Mouse (Mus musculus) midbrain, embryonic 12.5 days (tissue): Measurements from ENCODE around the gene Rbfox1. TPM values are rescaled to one million over a fixed set of nuclear protein-coding genes. Genes with fewer than 3 reads are reported as not detected.

Source experiments
- ATAC-seq: fragments of 200-750 bp; cut with Nextera tagmentation; 2 replicates; pipeline ENCODE4 v1.8.0; 2017; ENCODE audit warnings: low read depth, moderate TSS enrichment, moderate library complexity; ENCODE audit not compliant: low FRiP score
- H3K27ac ChIP-seq: fragments of 300-500 bp; sonication (generic); replicated peaks from 2 replicates; pipeline ENCODE4 v1.5.1; 2016; ENCODE audit warnings: mild to moderate bottlenecking
- H3K27me3 ChIP-seq: fragments of 300-500 bp; sonication (generic); 2 replicates; pipeline ENCODE4 v1.6.1; 2016; ENCODE audit warnings: mild to moderate bottlenecking
- H3K36me3 ChIP-seq: fragments of 300-500 bp; sonication (generic); 2 replicates; pipeline ENCODE4 v1.6.1; 2016
- H3K4me1 ChIP-seq: fragments of 300-500 bp; sonication (generic); 2 replicates; pipeline ENCODE4 v1.6.1; 2016
- H3K4me2 ChIP-seq: fragments of 300-500 bp; sonication (generic); replicated peaks from 2 replicates; pipeline ENCODE4 v1.6.1; 2016; ENCODE audit warnings: mild to moderate bottlenecking, moderate library complexity
- H3K4me3 ChIP-seq: fragments of 300-500 bp; sonication (generic); 2 replicates; pipeline ENCODE4 v1.5.1; 2016; ENCODE audit warnings: mild to moderate bottlenecking
- H3K9ac ChIP-seq: fragments of 300-500 bp; sonication (generic); replicated peaks from 2 replicates; pipeline ENCODE4 v1.6.1; 2016; ENCODE audit warnings: mild to moderate bottlenecking, moderate library complexity
- H3K9me3 ChIP-seq: fragments of 300-500 bp; sonication (generic); 2 replicates; pipeline ENCODE4 v1.6.1; 2016; ENCODE audit warnings: mild to moderate bottlenecking
- WGBS: fragments of 180-500 bp; shearing (Covaris S2); methylation state at CpG from one replicate; pipeline ENCODE4 v1.1.7; 2016; 5-methylcytosine and 5-hydroxymethylcytosine counted together
- polyA plus RNA-seq: library from polyadenylated mRNA; unstranded; fragments of >200 nt; fragmentation: Nextera tagmentation; extraction: Ambion mirVana; gene quantifications from 2 replicates; pipeline ENCODE4 v1.2.1, GENCODE M21; 2016

Gene Rbfox1
- polyA plus RNA-seq, 1 experiment from 2014 or later, result 32.9 TPM

DNA sequence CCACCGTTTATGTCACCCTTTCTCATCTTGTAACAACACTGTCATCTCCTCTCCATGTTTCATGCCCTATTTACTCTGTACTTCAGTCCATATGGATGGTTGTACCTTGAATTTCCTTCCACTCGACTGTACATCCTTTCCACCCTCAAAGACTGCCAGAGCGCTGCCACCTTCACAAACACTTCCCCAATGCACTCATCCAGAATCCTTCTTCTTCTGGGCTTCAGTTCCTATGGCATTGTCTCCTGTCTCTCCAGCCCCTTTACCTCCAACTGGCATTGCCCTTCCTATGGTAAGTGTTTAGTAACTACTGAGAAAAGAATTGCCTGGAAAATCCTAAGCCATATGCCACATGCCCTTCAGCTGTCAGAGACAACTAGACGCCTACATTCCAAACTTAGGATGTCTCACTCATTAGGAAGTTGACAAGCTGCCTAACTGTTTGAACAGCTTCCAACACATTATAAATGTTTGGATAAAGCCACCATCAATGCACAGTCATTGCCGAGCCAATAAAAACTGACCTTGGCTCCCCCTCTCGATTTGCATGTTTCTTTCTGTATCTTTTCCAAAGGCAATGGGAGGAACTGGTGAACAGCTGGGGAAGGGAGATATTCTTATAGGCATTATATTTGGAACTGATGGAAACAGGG, 505.2 kb downstream of the Rbfox1 start:
- H3K4me2 ChIP-seq, result no peak overlapping the region
- ATAC-seq, result no peak
- H3K36me3 ChIP-seq, result no peaks in the 10 kb centered on the region
- no peak overlapping the region for H3K27ac ChIP-seq
- no peaks in the 10 kb centered on the region for H3K9me3 ChIP-seq
- no peaks in the 10 kb centered on the region for H3K27me3 ChIP-seq
- H3K9ac ChIP-seq, result no peak overlapping the region
- H3K4me1 ChIP-seq, result no peaks in the 10 kb centered on the region
- H3K4me3 ChIP-seq, result no peak overlapping the region
- 89% methylated on average over 6 of the region's 6 CpGs for WGBS

DNA sequence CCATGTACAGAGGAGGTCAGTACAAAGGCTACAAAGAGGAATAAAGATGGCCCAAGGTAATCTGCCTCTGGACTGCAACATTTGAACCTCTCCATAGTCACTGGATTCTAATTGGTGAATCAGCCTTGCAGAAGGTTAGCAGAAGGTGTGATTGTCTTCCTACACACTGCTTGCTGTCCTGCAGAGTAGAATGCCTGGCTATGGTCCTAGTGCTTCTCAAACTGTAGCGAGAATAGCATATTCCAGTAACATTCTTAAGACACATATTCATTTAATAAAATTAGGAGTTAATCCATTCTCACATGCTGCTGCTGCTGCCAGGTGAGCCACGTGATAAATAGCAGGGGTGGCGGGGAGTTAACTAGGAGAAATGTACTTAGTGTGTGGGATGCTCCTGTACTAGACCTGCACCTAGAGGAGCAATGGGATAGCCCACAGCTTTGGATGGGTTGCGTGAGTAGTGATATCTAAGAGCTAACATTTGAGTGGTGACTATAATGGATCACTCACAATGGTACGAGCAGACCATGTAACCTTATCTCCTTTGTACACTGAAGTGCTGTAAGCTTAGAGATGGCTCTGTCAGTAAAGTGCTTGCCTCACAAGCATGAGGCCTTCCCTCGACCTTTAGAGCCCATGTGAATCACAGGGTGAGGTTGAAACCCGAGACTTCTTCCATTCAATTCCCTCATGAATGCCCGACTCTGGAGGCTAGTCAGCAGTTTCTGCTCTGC, 511.7 kb downstream of the Rbfox1 start:
- no peak overlapping the region for H3K27ac ChIP-seq
- WGBS, result 67% methylated on average over 8 of the region's 8 CpGs
- ATAC-seq, result no peak

DNA sequence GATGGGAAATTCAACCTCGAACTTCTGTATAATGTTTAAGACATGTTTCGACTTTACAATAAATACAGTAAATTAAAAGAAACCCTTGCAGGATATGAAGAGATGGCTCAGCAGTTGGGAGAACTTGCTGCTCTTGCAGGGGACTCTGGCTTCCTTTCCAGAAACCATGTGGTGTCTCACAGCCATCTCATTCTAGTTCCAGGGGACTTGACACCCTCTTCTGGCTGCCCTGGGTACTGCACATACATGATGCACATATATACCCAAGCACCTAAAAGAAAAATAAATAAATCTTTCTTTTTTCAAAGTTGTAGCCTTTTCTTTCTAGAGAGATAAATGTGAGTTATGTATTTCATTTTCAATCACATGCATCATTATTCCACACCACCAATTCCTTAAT, 512.5 kb downstream of the Rbfox1 start:
- 95% methylated on average over 2 of the region's 2 CpGs for WGBS

More for the DNA sequence above, 511.7 kb downstream of the Rbfox1 start:
- H3K9me3 ChIP-seq, result no peaks in the 10 kb centered on the region
- H3K4me1 ChIP-seq, result no peaks in the 10 kb centered on the region
- no peak overlapping the region for H3K4me2 ChIP-seq
- no peak overlapping the region for H3K9ac ChIP-seq
- no peaks in the 10 kb centered on the region for H3K36me3 ChIP-seq
- no peaks in the 10 kb centered on the region for H3K27me3 ChIP-seq
- H3K4me3 ChIP-seq, result no peak overlapping the region

DNA sequence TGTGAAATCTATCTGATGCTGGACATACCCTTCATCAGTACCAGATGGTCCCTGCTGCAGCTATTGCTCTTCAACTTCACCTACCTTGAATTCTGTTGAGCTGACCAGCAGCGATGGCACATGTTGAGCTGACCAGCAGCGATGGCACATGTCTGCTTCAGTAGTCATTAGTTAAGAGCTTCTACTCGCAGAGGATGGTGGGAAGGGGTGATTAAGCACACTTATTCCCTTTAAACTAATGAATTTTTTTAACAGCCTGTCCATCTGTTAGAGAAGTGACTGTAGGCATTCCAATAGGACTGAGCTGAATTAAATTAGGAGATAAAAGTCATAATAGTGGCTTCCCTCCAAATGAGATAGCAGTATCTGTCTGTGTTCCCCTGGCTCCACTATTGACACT, 517.7 kb downstream of the Rbfox1 start:
- Histone ChIP-seq H3K4me2 (no peak overlapping the region), H3K9me3 (no peaks in the 10 kb centered on the region), H3K27ac (no peak overlapping the region), H3K27me3 (no peaks in the 10 kb centered on the region), H3K36me3 (no peaks in the 10 kb centered on the region), H3K9ac (no peak overlapping the region), H3K4me1 (no peaks in the 10 kb centered on the region), H3K4me3 (no peak overlapping the region)
- WGBS, result 87% methylated on average over 3 of the region's 3 CpGs
- no peak for ATAC-seq

More for the DNA sequence above, 512.5 kb downstream of the Rbfox1 start:
- Histone ChIP-seq H3K4me2 (no peak overlapping the region), H3K27ac (no peak overlapping the region), H3K4me3 (no peak overlapping the region), H3K4me1 (no peaks in the 10 kb centered on the region), H3K9ac (no peak overlapping the region), H3K36me3 (no peaks in the 10 kb centered on the region), H3K27me3 (no peaks in the 10 kb centered on the region), H3K9me3 (no peaks in the 10 kb centered on the region)
- no peak for ATAC-seq

DNA sequence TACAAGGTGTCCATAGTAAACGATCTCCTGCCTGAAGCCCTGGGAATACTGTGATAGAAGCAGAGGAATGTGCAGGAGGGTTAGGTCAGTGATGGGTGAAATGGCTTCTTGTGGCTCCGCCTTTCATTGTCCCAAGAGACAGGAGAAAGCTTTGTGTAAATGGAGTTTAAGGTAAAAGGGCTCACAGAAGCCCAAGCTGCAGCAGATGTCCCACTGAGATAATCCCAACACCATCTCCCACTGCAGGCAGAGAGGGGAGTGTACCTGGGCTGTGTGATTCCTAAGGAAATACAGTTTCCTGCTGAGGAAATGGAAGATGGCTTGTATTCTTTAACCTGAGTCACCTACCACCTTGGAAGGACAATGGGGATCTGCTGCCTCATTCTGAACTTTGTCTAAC, 529.7 kb downstream of the Rbfox1 start:
- Histone ChIP-seq H3K27ac (no peak overlapping the region), H3K9ac (no peak overlapping the region), H3K36me3 (no peaks in the 10 kb centered on the region), H3K4me3 (no peak overlapping the region), H3K4me2 (no peak overlapping the region), H3K9me3 (no peaks in the 10 kb centered on the region), H3K4me1 (no peaks in the 10 kb centered on the region), H3K27me3 (no peaks in the 10 kb centered on the region)
- no peak for ATAC-seq
- 28% methylated on average over 2 of the region's 2 CpGs for WGBS

DNA sequence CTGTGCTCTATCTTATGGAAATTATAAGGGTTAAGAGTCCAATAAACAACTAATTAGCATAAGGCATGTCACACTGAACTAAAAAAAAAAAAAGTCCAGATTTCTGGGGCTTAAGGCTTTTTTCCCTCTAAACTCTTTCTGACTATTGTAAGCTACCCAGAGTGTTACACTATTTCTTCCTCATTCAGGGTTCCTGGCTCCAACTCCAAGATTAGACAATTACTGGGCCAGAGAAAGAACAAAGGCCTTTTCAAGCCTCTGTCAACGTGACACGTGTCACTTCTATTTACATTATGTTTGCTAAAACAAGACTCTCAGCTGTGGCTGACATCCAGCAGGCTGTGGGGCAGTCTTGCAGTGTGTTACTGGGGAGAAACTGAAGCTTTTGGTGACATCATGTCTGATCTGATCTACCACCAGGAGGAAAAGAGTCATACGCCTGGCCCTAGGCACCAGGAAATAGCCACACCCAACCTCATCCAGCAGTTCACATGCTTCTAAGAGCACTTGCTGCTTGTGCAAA, 536.5 kb downstream of the Rbfox1 start:
- Histone ChIP-seq H3K4me2 (no peak overlapping the region), H3K36me3 (no peaks in the 10 kb centered on the region), H3K4me1 (no peaks in the 10 kb centered on the region), H3K27ac (no peak overlapping the region), H3K9me3 (no peaks in the 10 kb centered on the region), H3K27me3 (no peaks in the 10 kb centered on the region), H3K4me3 (no peak overlapping the region), H3K9ac (no peak overlapping the region)
- 64% methylated on average over 3 of the region's 3 CpGs for WGBS
- ATAC-seq, result no peak

DNA sequence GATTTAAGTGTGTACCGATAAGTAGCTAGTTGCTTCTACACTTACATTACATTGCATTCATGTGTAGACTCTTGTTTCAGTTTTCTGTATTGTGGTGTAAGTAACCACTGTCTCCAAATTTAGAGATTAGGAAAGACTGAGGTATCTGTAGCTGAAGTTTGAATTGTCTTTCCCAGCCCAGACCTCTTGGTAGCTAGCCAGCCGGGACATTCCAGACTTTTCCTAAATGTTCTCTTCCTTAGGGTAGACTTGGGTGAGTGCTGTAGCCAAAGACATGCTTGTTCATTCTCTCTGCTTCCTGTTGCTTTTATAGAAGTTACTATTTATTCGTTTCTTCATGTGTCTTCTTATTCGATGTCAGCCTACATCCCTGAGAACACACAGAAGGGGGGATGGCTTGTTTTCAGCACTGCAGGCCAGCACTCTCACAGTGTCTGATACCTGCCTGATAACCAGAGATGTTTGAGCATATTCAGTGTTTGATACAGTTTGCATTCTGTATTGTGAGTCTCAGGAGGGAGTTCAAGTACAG, 538.8 kb downstream of the Rbfox1 start:
- ATAC-seq, result no peak
- Histone ChIP-seq H3K27ac (no peak overlapping the region), H3K4me1 (0 out of 2 replicates have a peak, but pooled peaks cover 3% of the 10 kb centered on the region), H3K27me3 (no peaks in the 10 kb centered on the region), H3K9ac (no peak overlapping the region), H3K36me3 (no peaks in the 10 kb centered on the region), H3K4me2 (no peak overlapping the region), H3K4me3 (no peak overlapping the region), H3K9me3 (no peaks in the 10 kb centered on the region)
- WGBS, result 94% methylated on average over 4 of the region's 4 CpGs

DNA sequence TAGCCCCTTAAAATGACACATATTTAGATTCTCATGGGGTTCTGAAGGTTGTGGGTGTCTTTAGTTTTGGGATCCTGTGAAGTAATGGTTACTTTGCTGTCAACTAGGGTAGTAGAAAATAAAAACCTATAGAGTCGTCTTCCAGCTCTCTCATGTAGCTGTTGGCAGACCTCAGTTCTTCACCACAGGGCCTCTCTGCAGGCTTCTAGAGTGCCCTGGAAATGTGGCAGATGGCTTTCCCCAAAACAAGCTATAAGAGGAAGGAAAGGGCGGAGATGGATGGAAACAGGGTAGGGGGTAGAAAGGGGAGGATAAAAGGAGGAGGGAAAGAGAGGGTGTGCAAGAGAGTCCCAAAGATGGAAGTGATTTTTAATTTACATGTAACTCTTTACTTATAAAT, 539.6 kb downstream of the Rbfox1 start:
- 85% methylated on average over 2 of the region's 2 CpGs for WGBS

DNA sequence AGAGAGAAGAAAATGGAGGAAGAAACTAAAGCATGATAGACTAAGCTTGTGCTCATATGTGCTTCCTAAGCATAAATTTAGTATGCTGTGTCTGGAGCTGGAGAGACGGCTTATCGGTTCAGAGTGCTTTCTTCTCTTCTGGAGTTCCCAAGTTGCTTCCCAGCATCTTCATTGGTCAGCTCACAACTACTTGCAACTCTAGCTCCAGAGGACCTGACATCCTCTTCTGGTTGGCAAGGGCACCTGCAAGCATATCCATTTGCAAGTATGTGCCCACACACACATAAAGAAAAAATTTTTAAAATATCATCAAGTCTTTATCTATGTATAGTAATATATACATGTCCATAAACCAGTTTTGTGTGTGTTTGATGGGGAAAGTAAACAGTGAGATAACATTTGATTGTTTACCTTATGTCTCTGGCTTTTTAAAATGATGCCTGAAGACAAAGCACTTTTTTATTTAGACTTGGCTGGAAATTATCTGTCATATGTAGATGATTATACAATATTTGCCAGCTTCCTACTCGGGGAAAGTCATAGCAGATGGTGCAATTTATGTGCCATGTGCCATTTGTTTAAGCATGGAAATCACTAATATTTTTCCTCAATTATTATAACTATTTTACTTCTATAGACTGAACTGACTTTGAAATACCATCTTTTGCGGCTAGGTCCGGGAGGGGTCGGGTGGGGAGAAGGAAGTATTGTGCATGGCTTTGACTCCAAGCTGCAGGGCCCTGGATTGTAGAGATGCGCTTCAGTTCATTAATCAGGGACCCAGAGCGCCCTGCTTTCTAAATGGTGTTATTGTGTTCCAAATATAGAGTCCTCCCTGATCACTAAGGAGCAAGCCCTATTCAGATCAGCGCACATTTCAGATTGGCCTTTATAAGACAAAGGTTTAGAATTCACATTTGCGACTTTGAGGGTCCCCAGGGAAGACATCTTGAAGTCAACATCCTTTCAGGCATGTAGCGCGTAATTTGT, 542.4 kb downstream of the Rbfox1 start:
- H3K27me3 ChIP-seq, result no peaks in the 10 kb centered on the region
- WGBS, result 71% methylated on average over 12 of the region's 12 CpGs
- no peak overlapping the region for H3K27ac ChIP-seq
- ATAC-seq, result no peak
- H3K9ac ChIP-seq, result no peak overlapping the region
- H3K4me3 ChIP-seq, result no peak overlapping the region
- 0 out of 2 replicates have a peak, but pooled peaks cover 3% of the 10 kb centered on the region for H3K4me1 ChIP-seq
- no peaks in the 10 kb centered on the region for H3K9me3 ChIP-seq
- H3K4me2 ChIP-seq, result no peak overlapping the region
- H3K36me3 ChIP-seq, result no peaks in the 10 kb centered on the region

More for the DNA sequence above, 539.6 kb downstream of the Rbfox1 start:
- Histone ChIP-seq H3K4me1 (0 out of 2 replicates have a peak, but pooled peaks cover 3% of the 10 kb centered on the region), H3K9ac (no peak overlapping the region), H3K27me3 (no peaks in the 10 kb centered on the region), H3K36me3 (no peaks in the 10 kb centered on the region), H3K27ac (no peak overlapping the region), H3K4me2 (no peak overlapping the region), H3K4me3 (no peak overlapping the region), H3K9me3 (no peaks in the 10 kb centered on the region)
- no peak for ATAC-seq

DNA sequence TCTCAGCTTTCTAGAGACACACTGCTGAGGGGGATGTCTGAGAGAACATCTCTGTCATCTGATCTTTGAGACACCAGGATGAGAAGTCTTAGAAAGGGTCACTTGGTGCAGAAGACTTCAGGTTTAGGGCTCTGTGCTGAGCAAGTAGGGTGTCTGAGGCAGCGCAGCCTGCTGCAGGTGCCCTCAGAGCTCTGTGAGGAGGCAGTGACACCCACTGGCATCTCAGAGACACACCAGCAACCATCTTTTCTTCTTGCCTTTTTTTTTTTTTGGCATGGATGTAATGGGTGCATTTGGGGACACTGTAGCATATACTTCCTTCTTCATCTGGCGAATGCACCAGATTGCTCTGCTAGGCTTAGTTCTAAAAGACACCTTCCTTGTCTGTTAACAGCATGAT, 545.8 kb downstream of the Rbfox1 start:
- no peak overlapping the region for H3K27ac ChIP-seq
- H3K9me3 ChIP-seq, result no peaks in the 10 kb centered on the region
- H3K4me3 ChIP-seq, result no peak overlapping the region
- no peak for ATAC-seq
- 92% methylated on average over 2 of the region's 2 CpGs for WGBS
- no peak overlapping the region for H3K4me2 ChIP-seq
- H3K9ac ChIP-seq, result no peak overlapping the region
- no peaks in the 10 kb centered on the region for H3K27me3 ChIP-seq
- H3K4me1 ChIP-seq, result 0 out of 2 replicates have a peak, but pooled peaks cover 3% of the 10 kb centered on the region
- H3K36me3 ChIP-seq, result no peaks in the 10 kb centered on the region

DNA sequence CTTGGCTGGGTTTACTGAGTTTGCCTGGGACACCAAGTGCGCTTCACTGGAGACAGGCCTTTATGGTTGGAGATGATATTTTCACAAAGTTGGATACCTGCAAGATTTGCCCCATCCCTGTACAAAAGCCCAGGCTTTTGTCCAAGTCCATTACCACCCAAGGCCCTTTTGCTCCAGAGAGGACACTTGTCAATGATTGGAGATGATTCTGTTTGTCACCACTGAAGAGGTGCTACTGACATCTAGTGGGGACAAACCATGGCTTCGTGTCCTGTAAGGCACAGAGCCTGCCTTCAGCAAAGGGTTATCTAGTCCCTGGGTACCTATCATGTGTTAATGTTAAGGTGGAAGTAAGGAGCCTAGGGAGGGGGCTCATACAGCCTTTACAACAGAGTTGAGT, 551.3 kb downstream of the Rbfox1 start:
- WGBS, result 58% methylated on average over 2 of the region's 2 CpGs
- no peaks in the 10 kb centered on the region for H3K4me1 ChIP-seq
- no peaks in the 10 kb centered on the region for H3K9me3 ChIP-seq
- no peak overlapping the region for H3K27ac ChIP-seq
- no peak for ATAC-seq
- H3K9ac ChIP-seq, result no peak overlapping the region
- no peaks in the 10 kb centered on the region for H3K36me3 ChIP-seq
- no peak overlapping the region for H3K4me2 ChIP-seq
- no peak overlapping the region for H3K4me3 ChIP-seq
- H3K27me3 ChIP-seq, result no peaks in the 10 kb centered on the region
